Mouse (Mus musculus) olfactory bulb, adult 2 months (tissue): ENCODE data around the gene Npb.

Source experiments
- CTCF ChIP-seq: fragments of 200-500 bp; IDR thresholded peaks from 2 replicates; pipeline ENCODE4 v1.5.1; 2012; ENCODE audit warnings: low read depth, mild to moderate bottlenecking, low read length, moderate library complexity; ENCODE audit not compliant: insufficient read depth
- POLR2A ChIP-seq: fragments of 200-500 bp; IDR thresholded peaks from 2 replicates; pipeline ENCODE4 v1.6.1; 2012; ENCODE audit warnings: mild to moderate bottlenecking, low read depth, low read length, moderate library complexity; ENCODE audit not compliant: insufficient read depth

DNA sequence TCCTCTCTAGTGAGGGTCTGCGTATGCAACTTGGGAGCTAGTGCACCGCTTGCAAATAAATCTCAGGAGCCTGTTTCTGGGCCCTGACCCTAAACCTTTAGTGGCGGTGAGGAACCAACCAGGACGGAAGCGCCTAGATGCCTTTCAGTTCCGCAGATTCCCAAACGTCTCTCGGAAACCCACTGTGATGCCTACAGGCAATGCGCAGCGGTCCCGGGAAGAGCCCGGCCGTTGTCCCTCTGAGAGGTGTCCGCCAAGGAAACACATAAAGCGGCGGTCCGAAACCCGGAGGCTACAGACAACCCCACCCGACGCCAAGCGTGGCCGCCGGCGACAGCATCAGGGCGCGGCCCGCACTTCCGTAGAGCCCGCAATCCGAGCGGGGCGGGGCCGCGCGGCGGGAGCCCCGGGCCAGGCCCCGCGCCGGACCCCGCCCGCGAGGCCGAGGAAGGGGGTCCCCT lies 27.4 kb upstream of the Npb start:
- TF ChIP-seq CTCF: 0 out of 2 replicates have a peak, but pooled peaks have one; percentile 8
- no peak for TF ChIP-seq POLR2A
